Mouse (Mus musculus): ENCODE measurements around the gene Defb41.
"Not testable (repeated sequence)": the region's sequence is repeated elsewhere in the genome, so short reads cannot be mapped to it uniquely, and the experiment has no call there.

Defb41 gene

DNA sequence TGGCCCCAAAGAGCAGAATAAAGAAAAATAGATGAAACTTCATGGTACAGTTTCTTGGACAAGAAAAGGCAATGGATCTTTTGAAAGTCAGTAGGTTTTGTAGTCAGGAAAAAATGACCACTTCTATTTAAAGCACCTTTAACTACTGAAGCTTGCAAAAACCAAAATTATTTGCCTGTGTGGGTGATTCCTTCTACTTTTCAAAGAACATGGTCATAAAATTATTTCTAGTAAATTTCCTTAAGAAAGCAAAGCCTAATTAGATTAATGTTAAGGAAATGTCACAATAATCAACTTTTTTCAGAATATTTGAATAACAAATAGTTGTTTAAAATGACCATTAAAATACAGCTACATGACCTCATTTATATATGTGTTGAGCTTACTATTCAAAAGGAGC, at the start of gene Defb41:
TSS of gene Defb41 (minus strand) at position 101 of the 400 bp plus-strand sequence.
- no peak for DNase-seq

DNA sequence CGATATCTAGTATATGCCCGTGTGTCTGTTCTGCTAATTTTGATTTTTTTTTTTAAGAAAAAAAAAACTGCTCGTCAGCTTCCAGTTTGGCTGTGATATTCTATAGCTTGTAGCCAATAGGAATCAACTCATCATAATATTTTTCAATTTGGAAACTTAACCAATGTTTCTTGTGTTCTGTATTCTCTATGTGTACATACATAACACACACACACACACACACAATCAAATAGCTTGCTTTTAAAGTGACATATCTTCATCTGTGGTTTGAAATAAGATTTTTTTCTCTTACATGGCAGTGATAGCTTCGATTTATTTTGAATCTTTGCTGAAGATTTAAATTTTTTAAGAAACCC, 43.5 kb upstream of the Defb41 start:
- no peak for DNase-seq

- no peak for DNase-seq
These were observed 42.9 kb upstream of the Defb41 start for GRCm38 (mm10) chr1:18307545-18308473.

GRCm38 (mm10) chr1:18292515-18292914, 27.6 kb upstream of the Defb41 start:
- DNase-seq = no peak

- DNase-seq = no peak
These were observed 23.9 kb upstream of the Defb41 start for GRCm38 (mm10) chr1:18288860-18289259.

DNA sequence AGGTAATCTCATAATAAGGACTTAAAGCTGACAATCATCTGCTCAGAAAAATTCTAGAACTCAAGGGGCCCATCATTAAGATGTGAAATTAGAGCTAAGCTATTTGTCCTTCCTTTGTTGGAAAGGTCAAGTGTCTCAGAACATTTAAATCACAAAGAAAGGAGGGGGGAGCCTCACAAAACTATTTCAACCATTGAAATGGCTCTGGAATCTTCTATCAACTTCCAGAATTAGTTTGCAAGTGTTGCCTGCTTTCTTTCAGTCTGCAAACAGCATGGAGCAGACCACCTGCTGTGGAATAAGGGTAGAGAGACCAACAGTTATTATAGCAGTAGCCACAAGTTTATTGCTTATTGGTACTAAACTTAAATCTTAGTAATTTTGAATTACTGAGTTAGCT, 22.4 kb upstream of the Defb41 start:
- no peak for DNase-seq

- no peak for DNase-seq
These were observed 6.2 kb upstream of the Defb41 start for GRCm38 (mm10) chr1:18271095-18271494.

DNA sequence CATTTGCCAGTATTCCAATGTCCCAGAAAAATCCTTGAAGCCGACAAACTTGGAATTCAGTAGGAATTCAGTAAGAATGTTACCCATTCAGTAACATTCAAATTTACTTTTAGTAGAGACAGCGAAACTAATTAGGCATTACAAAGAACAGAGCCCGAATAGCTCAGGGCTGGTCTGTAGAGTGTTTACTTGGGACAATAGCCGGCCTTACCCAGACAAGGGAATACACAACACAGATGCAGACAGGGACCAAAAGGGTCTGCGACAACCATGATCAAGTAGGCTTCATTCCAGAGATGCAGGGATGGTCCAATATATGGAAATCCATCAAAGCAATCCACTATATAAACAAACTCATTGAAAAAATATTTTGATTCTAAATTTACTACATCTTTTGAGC, 3.9 kb upstream of the Defb41 start:
- no peak for DNase-seq

GRCm38 (mm10) chr1:18245801-18246580, 18.9 kb downstream of the Defb41 start:
- DNase-seq = not testable (repeated sequence)

GRCm38 (mm10) chr1:18237343-18237742, 27.6 kb downstream of the Defb41 start, which contains the start of gene Defb18:
Defb18 (minus strand) TSS chr1:18237443.
- no peak for DNase-seq

GRCm38 (mm10) chr1:18223385-18223945, 41.5 kb downstream of the Defb41 start:
- no peak for DNase-seq

All from kidney, postnatal 4 days (tissue).